Mouse (Mus musculus): ENCODE measurements around the gene Gpatch2l.

Gpatch2l gene

DNA sequence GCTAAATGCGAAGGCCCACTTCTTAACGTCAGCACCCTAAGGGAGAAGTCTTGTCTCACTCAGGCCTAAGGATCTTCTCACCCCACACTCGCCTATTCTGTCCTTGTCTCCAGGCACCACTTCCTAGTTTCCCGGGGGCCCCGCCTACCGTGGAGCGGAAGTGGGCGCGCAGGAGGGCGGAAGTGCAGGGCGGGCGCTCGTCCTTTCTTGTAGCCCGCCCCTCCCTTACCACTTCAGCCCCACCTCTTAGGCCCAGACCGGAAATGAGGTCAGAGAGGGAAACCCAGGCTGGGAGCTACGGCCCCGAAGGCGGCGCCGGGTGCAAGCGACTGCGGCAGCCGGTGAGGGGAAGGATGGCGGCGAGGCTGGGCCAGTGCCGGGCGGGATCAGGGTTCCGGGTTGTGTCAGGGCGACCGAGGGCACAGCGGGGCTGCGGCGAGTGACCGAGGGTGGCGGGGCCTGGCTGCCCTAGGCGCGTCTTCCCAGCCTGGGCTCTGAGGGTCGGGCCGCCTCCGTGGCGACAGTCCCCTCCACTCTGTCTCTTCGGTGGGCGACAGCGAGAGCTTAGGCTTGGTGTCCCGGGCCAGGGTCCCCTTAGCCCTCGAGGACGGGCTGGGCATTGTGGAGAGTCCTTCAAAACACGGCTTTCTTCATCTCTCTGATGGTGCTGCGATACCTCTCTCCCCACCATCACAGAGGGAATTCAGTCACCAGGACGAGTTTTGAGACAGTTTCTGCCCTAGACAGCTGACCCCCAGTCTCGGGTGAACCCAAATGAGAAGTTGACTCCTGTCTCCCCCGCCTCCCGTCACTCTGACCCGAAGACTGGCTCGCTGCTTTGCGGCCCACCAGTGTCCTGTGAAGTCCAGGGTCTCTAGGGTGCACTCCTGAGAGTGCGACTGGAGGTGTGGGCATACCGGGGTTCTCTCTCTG lies at the start of gene Gpatch2l:
TSS of gene Gpatch2l (plus strand) at position 255 of the 933 bp plus-strand sequence.
- DNase-seq (ENCODE audit: low spot score in 2 of 2): peak; percentile 89 to 91

GRCm38 (mm10) chr12:86192036-86192449 lies 49.6 kb upstream of the Gpatch2l start:
- no peak for DNase-seq (ENCODE audit: low spot score in 2 of 2)

GRCm38 (mm10) chr12:86196944-86197343 lies 44.7 kb upstream of the Gpatch2l start:
- no peak for DNase-seq (ENCODE audit: low spot score in 2 of 2)

- no peak for DNase-seq (ENCODE audit: low spot score in 2 of 2)
Measured at GRCm38 (mm10) chr12:86203443-86204057, 38.1 kb upstream of the Gpatch2l start.

- no peak for DNase-seq (ENCODE audit: low spot score in 2 of 2)
Measured at GRCm38 (mm10) chr12:86211099-86211520, 30.5 kb upstream of the Gpatch2l start.

- DNase-seq (ENCODE audit: low spot score in 2 of 2): no peak
Measured at GRCm38 (mm10) chr12:86212693-86213470, 28.8 kb upstream of the Gpatch2l start.

GRCm38 (mm10) chr12:86214201-86214600 lies 27.5 kb upstream of the Gpatch2l start:
- no peak for DNase-seq (ENCODE audit: low spot score in 2 of 2)

- DNase-seq (ENCODE audit: low spot score in 2 of 2): no peak
Measured at GRCm38 (mm10) chr12:86216687-86217421, 24.8 kb upstream of the Gpatch2l start.

DNA sequence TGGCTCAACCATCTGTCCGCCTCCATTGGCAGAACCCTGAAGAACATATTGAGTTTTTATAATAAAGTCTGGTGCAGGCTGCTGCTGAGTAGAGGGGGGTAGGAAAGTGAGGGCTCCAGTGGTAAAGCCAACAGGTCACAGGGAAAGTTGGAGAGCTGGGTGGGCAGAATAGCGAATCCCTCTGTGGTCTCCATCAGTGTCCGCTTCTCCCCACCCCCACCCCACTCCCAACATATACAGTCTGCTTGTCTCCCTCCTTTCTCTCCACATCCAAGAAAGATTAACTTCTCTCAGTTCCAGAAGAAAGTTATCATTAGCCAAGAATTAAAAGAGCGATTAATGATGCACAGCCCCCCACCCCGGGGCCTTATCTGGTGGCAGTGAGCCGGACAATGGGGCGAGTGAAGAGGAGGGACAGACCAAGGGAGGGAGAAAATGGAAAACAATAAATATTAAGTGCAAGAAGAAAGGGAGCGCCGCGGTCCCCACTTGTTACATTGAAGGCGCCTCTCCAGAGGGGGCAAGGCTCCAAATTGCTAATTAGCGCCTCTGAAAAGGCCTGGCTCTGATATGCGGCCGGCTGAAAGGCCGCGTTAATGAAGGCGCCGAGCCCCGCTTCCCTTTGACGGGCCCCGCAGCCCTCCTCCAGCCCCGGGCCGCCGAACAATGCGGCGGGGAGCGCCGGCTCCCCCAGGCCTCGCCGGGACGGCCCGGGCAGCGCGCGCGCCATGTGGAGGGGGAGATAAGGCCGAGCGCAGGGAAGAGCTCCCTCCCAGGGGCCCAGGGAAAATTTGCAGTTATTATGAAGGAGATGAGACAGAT lies 21.2 kb upstream of the Gpatch2l start:
- DNase-seq (ENCODE audit: low spot score in 2 of 2): no peak

- DNase-seq (ENCODE audit: low spot score in 2 of 2): no peak
Measured at GRCm38 (mm10) chr12:86221074-86221703, 20.5 kb upstream of the Gpatch2l start.

GRCm38 (mm10) chr12:86234295-86234694 lies 7.4 kb upstream of the Gpatch2l start:
- DNase-seq (ENCODE audit: low spot score in 2 of 2): no peak

GRCm38 (mm10) chr12:86238736-86239135 lies 2.9 kb upstream of the Gpatch2l start:
- no peak for DNase-seq (ENCODE audit: low spot score in 2 of 2)

GRCm38 (mm10) chr12:86242563-86242962 lies 905 bp downstream of the Gpatch2l start:
- no peak for DNase-seq (ENCODE audit: low spot score in 2 of 2)

DNA sequence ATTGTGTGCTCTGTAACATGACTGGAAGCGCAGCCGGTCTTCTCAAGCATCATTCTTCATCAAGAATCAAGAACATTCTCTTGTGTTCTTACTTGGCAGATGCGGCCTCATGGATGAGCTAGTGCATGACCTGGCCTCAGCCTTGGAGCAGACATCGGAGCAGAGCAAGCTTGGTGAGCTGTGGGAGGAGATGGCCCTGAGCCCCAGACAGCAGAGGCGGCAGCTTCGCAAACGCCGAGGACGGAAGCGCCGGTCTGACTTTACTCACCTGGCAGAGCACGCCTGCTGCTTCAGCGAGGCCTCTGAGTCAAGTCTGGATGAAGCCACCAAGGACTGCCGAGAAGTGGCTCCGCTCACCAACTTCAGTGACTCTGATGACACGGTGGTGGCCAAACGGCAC lies 2.3 kb downstream of the Gpatch2l start:
- no peak for DNase-seq (ENCODE audit: low spot score in 2 of 2)

GRCm38 (mm10) chr12:86250183-86250582 lies 8.5 kb downstream of the Gpatch2l start:
- DNase-seq (ENCODE audit: low spot score in 2 of 2): no peak

DNA sequence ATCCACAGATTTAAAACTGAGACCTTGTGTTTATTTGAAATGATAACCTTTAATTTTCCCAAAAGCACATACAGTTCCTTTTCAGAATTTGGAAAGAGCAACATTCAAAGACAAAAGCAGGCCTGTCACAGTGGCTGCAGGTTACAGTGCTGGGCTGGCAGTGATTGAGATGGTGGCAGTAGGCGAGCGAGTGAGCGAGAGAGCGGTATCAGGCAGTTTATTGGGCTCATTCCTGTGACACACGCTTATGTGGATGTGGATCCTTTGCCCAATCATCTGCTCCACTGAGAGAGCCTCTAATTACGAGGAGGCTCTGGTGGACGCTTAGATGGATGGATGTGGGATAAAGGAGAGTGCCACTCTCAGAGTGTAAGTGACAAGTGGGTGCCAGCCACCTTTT lies 13.3 kb downstream of the Gpatch2l start:
- no peak for DNase-seq (ENCODE audit: low spot score in 2 of 2)

- DNase-seq (ENCODE audit: low spot score in 2 of 2): no peak
Measured at GRCm38 (mm10) chr12:86271626-86272025, 30.0 kb downstream of the Gpatch2l start.

- DNase-seq (ENCODE audit: low spot score in 2 of 2): no peak
Measured at GRCm38 (mm10) chr12:86274246-86274645, 32.6 kb downstream of the Gpatch2l start.

GRCm38 (mm10) chr12:86275731-86276130 lies 34.1 kb downstream of the Gpatch2l start:
- no peak for DNase-seq (ENCODE audit: low spot score in 2 of 2)

DNA sequence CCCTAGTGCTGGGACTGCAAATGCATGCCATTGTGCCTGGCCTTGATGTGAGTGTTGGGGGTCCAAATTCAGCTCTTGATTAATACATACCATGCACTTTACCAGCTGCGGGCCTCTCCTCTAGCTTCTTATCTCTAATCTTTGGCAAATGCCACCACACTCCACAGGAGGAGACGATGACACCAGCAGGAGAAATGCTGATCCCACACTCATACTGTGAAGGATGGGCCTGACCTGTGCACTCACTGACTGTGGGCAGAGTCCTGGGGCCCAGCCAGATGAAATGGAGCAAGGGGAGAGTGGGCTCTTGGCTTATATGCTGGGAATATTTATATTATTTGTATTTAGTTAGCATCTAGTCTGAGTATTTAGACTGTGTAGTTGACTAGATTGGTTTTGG lies 34.8 kb downstream of the Gpatch2l start:
- DNase-seq (ENCODE audit: low spot score in 2 of 2): no peak
